Mouse (Mus musculus): ENCODE data around the gene Gm20388.
A peak's percentile ranks its signal among the peaks of the same experiment; 100 is the strongest.

Gene Gm20388

DNA sequence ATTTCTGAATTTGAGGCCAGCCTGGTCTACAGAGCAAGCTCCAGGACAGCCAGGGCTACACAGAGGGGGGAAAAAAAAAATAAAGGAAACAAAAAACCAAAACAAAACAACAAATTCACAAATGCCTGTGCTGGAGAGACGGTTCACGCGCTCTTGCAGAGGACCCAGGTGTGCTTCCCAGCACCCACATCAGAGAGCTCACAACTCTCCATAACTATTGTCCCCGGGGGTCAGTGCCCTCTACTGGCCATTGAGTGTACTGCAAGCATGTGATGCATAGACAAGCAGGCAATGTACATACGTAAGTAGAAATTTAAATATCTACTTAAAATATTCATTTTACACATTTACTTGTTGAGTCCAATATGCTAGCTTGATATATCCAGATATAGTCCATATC is 683.9 kb downstream of the Gm20388 start:
- no peak for DNase-seq

DNA sequence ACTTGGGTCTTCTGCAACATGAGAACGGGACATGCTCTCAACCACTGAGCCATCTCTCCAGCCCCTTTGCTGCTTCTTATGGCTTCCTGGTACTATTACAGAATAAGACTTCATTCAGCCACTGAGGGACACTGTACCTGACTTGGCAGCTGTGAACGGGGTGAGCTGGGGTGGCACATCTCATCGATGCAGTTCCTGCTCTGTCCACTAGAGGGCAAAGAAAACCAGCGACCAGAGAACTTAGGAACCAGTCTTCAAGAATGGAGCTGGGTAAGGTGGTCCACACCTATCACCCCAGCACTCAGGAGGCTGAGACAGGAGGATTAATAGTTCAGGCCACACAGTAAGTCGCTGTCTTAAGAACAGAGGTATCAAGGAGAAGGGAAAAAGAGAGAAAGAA is 685.3 kb downstream of the Gm20388 start:
- DNase-seq = peak; percentile 71

DNA sequence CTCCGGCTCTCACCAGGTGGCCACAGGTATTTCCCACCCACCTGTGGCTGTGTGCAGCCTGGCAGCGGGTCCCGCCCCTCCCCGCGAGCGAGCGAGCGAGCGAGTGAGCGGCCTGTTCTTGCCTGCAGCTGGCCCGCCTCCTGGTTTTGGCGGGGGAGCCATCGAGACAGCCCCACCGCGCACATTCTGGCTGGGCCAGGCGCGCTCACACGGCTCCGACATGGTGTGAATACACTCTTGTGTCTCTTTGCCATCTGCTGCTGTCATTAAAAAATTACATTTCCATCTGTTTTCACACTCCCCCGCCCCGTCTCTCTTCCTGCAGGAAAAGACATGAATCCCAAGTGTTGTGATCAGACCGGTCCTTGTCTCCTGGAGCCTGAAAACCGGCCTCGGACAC is 687.9 kb downstream of the Gm20388 start:
- peak; percentile 53 for DNase-seq

DNA sequence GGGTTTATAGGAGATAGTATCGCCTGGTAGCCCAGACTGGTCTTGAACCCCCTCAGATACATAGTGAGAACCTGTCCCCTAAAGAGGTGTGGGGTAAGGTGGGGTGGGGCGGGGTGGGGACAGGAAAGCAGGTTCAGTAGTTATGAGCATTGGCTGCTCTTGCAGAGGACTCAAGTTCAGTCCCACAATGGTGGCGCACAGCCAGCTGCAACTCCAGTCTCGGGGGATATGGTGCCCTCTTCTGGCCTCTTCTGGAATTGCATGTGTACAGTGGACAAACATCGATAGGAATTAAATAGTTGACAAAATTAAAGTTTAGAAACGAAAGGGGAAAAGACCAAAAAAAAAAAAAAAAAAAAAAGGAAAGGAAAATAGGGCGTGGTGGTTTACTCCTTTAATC is 688.9 kb downstream of the Gm20388 start:
- DNase-seq = peak; percentile 90

DNA sequence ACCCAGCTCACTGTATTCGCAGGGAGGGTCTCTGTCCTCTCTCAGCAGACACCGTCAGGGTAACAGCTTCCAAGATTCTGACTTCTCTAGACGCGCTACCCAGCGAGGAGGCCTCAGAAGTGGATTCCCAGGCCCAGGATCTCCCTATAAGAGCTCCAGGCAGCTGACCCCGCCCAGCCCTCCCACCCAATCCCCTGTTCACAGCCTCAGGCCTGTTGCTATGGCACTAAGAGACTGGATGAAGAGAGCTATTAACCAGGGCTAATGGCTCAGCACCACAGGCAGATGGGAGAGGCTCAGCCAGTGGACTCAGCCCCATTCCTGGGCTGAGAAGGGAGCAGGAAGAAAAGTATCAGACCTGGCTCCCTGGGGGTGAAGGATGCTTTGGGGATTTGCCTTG is 692.0 kb downstream of the Gm20388 start:
- DNase-seq = no peak

DNA sequence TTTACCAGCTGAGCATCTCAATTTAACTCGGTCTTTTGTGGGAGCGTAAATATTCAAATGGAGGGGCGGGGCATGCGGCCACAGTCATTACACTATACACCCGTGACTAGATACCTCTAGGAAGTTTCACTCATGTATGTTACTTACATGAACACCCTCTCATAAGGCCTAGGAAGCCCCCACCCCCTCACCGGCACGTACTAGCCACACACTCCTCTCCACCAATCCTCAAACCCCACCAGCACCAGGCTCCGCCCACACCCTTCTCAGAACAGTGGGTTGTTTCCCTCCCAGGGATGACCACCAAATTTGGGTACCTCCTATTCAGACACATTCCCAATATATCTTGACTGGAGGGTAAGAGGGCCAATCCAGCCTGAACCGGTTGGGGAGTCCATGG is 696.8 kb downstream of the Gm20388 start:
- DNase-seq = no peak

DNA sequence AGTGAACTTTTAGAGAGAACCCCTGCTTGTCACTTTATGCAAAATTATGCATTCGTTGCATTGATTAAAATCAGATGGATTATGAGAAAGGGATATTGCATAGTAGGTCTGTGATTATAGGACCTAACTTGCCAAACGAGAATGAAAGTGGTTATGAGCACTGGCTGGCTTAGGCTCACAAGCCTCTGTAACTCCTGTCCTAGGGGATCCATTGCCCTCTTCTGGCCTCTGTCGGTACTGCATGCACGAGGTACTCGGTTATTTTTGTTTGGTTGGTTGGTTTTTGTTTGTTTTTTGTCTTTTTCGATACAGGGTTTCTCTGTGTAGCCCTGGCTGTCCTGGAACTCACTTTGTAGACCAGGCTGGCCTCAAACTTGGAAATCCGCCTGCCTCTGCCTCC is 697.2 kb downstream of the Gm20388 start:
- peak; percentile 86 for DNase-seq

DNA sequence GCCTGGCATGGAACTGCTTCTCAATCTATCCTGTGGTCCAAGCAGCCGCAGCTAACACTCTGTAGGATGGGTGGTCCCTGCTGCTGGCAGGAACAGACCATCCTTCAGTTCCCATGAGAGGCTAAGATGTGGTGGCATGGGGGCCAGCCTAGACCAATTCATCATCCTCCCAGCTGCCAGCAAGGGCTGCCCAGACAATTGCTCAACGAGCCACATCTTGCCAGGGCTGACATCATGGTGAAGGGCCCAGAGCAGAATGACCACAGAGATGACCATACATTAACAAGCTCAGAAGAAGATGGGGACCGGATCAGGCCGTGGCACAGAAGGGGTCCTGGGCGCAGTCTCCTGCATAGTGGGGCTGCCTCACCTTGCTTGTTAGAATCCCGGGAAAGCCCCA is 700.2 kb downstream of the Gm20388 start:
- DNase-seq = no peak

DNA sequence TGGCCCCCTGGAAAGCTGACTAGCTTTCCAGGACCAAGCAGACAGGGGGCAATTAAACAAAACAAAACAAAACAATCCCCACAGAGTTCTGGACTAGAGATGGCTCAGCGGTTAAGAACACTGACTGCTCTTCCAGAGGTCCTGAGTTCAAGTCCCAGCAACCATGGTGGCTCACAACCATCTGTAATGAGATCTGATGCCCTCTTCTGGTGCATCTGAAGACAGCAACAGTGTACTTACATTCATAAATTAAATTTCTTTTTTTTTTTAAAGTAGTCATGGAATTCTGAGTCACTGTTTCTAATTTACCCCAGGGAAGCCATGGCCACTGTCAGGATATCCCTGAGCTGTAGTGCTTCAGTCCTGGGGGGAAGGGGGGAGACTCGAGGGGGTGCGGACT is 703.9 kb downstream of the Gm20388 start:
- no peak for DNase-seq

DNA sequence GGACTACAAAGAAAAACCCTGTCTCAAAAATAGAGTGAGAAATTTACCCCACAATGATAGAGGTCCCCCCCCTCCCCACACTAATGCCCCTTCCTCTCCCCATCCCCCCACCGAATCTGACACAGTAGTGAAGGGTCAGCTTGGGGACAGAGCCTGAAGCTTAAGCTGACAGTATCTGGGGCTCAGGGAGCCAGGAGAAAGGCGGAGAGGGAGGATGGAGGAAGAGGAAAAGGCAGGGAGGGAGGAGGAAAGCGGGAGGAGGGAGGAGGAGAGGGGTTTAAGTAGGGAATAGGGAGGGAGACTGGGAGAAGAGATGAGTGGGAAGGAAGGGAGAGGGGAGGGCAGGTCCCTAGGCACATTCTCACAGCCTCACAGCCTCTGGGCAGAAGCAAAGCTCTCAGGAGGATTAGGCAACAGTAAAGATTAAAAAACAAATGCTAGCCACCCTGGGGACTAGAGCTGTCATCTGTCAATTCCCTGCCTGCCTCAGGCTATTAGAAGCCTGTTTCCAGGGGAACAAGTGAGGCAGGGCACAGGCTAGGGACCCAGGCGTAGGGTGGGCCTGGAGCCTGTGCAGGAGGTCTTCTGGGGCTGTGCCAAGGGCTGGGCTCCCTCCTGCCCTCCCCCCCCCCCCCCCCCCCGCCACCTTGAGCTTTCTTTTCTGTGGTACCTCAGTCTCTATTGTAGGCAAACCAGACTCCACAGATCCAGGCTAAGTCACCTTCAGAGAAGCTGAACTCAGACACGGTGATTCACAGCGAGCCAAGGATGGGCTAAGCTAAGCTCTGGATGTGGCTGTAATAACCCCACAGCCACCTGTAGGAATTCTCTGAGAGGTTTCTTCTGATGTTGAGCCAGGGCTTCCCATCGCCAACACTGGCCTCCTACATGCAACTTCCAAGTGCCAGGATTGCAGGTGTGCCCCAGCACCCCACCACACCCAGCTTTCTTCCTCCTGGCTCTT is 706.3 kb downstream of the Gm20388 start:
- DNase-seq = no peak

DNA sequence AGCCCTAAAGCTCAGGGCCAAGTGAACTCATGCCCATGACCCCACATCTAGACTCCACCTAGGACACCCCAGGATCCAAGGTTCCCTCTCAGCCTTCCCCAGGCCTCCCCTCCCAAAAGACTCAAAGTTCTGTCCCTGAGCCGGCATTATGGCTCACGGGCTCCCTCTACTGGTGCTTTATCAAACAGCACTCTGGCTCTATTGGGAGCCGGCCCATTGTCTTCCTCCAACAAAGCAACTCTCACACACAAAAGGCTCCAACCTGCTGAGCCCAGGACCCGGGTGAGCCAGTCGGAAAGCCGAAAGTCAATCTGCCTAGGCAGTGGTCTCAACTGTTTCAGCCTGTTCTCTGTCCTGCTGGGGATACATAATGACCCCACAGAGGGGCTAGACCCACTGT is 707.5 kb downstream of the Gm20388 start:
- peak; percentile 79 for DNase-seq

DNA sequence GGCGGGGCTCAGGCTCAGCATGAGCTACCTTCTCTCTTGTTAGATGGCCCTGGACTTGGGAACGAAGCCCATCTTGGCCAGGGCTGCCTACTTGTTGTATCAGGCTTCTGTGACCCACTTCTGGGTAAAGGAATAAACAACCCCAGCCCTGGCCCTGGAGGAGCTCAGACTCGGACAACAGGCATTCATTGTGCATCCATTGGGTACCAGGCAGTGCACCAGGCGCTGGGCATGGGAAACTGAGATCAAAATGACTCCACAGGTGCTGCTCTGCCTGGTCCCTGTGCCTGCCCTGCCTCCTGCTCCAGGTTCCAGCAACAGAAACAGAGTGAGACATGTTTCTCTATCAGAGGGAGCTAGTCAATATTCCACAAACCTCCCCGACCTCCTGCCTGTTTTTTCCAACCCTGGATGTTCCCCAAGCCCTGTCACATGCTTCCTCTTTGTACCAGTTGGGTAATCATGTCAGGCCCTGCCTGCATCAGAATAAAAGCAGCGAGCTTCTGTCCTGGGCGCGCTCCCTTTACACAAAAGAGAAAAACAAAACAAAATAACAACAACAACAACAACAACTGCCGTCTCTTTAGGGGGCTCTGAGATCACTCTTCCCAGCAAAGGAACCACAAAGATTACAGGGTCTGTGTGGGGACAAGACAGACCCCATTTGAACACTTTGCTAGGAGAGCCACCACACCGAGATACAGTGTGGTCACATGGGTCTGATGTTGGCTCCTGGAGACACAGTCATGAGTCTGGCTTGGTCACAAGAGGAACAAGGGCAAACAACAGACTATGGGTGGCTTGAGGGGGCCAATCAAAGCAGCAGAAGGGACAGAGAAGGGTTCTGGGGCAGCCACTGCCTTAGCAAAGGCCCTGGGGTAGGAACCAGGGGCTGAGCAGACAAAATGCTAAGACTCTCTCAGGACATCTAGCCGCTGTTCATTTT is 708.9 kb downstream of the Gm20388 start:
- DNase-seq = peak; percentile 28

DNA sequence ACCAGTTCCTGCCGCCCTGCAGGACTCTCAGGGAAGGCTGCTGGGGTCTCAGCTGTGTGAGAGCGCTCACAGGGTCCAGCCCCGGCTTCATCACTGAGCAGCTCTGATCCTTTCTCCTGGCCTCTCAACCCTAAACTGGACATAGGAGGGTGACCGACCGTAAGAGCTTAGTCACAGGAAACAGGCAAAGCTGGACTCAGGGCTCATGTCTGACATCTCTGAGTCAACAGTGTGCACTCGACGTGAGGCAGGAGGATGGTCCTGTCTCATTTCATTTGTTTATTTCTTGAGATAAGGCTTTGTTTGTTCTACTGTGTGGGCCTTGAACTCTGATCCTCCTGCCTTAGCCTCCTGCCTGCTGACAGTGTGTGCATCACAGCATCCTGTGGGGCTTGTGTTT is 709.8 kb downstream of the Gm20388 start:
- DNase-seq = no peak

DNA sequence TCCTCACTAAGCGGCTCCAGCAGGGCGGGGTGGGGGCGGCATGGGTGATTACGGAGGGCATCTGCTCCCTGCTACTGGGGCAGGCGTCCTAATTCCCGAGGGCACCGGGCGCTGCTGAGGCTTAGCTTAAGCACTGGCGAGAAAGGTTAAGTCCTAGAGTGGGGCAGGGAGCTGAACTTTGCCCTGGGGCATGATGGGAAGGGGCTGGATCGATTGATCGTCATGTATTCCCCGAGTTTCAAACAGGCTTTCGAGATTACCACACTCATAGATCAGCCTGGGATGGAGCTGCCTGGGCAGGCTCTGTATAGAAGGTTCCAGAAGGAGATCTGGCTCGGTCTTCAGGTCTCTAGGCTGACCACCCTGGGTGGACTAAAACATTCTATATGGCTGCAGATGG is 711.5 kb downstream of the Gm20388 start:
- no peak for DNase-seq

DNA sequence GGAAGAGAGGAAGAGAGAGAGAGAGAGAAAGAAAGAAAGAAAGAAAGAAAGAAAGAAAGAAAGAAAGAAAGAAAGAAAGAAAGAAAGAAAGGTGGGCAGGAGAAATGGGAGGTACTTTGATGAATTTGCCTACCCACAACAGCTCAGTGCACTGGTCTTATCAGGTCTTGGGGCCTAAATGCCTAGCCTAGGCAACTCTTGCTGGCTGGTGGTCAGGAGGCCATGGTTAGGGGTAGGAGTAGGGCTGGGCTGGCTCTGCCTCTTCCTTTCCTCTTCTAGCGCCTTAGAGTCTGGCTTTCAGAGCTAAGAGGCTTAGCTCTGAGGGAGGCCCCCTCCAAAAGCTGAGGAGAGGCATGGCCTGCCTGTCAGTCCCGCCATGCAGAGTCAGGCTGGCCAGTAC is 713.0 kb downstream of the Gm20388 start:
- no peak for DNase-seq

DNA sequence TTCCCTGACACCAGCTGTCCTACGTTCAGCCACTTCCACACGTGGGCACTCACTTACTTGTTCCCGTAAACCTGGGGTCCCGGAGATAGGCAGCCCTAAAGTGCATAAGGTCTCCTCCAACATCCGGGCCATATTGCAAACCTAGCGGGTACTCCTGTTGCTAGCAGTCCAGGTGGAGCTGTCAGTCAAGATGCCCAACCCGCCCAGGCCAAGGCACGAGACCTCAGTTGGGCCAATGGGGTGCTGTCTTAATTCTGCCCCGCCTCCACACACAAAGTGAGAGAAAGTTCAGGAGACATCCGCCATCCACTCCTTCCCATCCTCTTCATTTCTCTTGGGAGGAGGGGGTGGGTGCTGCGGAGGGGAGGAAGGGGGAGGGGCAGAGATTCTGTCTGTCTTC is 715.8 kb downstream of the Gm20388 start:
- DNase-seq = no peak

DNA sequence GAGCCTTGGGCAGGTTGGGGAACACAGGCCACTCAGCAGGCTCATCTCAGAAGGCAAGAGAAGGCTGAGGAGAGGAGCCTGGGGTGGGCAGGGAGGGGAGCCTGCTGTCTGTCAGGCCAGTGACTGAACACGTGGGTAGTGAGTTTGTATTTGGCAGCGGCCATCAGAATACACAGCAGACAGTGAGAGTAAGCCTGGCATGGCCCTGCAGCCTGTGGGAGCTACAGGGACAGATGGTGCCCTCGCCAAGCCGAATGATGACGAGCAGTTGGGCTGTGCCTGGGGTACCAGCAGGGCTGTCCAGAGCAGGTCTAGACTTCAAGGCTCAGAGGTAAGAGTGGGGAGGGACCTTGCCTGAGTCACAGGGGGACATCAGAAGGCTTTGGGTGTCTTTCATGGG is 716.7 kb downstream of the Gm20388 start:
- no peak for DNase-seq

DNA sequence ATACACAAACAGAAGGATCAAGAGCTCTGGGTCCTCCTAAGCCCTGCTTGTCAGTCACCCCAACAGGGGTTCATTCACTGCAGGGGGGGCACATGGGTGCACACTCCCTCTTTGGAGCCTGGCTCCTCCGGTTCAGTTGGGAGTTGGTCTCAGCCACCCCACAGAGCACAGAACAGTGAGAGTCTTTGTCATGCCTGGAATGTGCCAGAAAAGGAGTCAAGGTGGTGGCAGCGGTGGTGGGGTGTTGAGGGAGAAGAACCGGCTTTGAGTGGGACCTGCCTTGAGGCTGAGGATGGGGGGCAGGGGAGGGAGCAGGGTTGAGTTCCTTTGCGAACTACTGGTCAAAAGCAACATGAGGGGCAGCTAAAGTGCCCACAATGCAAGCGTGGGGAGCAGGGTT is 719.4 kb downstream of the Gm20388 start:
- DNase-seq = no peak

DNA sequence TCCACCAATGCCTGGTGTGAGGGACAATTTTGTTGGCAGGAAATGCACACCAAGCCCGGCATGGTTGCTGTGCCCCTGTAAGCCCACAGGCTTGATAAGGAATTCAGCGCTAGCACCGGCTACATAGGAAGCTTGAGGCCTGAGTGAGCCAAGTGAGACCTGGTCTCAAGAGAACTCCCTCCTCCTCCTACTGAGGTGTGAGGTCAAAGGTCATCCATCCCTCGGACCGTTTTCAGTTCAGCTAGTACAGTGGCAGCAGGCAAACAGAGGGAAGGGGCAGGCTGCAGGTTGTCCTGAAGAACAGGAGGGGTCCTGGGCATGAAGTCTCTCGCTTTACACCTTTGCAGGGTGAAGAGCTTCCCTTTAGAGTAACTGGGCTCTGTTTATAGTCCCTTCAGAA is 720.2 kb downstream of the Gm20388 start:
- DNase-seq = no peak

DNA sequence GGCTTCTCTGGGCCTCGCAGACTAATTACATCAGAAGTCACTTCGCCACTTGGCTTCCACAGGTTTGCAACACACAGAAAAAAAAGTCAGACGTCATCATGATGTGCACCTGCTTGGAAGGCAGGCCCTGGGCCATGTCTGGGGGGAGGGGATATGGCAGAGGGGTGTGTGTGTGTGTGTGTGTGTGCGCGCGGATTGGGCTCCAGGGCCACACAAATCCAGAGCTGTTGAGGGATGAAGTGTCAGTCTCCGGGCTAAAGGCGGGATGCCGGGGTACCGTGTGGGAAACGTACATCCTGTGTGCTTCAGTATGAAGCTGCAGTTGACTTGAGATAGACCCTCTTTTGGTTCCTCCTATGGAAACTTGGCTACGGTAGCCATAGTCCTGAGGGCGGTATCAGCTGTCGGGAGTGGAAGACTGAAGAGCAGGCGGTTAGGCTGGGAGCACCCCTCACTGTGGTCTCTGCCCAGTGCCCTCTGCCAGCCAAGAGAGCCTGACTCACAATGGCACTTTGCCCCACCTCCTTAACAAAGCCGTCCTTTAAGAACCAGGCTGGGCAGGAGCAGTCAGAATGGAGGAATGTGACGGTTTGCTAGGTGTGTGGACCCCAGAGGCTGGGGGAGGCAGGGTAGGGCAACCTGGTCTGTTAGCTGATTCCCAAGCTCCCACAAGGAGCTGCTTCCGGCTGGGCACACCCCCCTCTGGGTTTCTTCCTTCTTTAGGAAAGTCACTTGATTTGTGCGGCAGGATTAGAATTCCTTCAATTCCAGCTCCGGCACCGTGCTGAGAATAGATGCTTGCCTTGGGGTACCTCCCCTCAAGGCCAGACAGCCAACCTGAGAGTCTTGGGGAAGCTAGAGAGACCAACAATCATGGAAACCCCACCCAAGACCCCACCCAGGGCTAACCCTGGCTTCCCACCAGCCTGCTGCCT is 721.1 kb downstream of the Gm20388 start:
- DNase-seq = no peak

DNA sequence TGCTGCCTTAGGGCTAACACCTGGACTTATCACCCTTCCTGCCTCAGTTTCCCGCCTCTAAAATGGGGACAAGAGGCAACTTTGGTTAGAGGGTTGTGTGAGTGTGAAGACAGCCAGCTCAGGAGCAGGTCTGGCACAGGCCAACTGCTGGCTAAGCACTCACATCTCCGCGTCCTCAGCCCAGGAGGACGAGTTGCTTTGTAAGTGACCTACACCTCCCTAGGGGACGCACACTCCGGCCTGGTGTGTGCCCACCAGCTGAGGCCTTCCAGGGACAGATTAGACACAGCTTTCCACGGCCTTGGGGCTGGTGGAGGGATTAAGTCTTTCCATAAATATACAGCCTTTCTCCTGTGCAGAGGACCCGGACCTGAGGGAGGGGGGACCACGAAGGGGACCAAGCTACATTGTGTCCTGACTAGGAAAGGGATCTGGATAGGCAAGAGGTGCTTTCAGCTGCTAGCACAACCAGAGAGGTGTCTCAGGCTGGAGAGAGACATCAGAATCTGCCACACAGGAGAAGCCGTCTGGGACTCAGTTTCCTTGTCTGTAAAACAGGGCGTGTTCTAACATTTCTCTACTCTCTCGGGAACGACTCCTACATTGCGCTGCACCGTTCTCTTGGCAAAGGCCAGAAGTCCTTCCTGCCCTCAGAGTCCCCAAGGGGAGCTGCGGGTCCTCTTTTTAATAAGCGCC is 722.5 kb downstream of the Gm20388 start:
- no peak for DNase-seq

DNA sequence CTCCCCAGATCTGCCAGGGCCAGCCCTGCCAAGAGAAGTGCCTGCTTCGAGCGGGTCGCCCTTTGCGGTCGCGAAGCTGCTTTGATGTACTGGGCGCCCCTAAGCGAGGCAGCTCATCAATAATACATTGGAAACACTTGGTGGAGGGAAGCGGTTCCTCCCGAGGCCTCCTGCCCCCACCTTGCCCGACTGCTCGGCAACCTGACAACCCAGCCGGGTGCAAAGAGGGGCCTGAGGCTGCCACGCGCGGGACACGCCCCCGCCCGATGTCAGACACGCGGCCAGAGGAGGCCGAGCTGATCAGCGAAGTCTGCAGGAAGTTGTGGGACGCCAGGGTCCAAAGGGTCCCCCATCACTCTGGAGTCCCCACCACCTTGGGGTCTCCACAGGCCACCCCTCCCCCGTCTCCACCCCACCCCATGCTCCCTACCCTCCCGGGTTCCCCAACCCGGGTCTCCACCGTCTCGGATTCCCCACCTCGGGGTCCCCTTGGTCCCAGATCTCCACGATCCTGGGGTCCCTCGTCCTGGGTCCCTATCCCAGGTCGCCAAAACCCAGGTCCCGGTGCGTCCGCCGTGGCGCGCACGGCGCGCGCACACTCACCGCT is 723.1 kb downstream of the Gm20388 start:
- peak; percentile 29 for DNase-seq
